Mouse (Mus musculus) subcutaneous adipose tissue, adult 2 months (tissue): ENCODE data around the gene Clec12b. TPM values are rescaled to one million over a fixed set of nuclear protein-coding genes. Genes with fewer than 3 reads are reported as not detected.

ENCODE experiments used
- polyA plus RNA-seq: library from polyadenylated mRNA; depleted of rRNA; stranded (reverse); fragments of >200 nt; gene quantifications from 2 replicates; pipeline ENCODE4 v1.2.3, GENCODE M21; 2012; ENCODE audit warnings: low replicate concordance; rRNA removed

Gene Clec12b
- polyA plus RNA-seq = 0.14 TPM in 1 of 2 replicates, not detected in the other

DNA sequence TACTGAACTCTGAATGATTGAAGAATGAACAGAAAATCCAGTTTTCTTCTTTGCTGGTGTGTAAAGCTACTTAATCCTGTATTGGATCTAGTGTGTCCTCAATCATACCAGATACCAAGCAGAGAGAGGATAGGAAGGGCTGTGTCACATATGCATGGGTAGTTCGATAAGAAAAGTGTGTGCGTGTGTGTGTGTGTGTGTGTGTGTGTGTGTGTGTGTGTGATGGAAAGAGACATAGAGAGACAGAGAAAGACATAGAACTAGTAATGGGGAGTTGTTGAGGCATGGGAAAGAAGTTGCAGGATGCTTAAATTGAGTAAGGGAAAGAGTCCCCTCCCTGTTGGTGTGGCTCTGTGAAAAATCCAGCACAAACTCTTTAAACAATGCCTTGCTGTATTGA lies at the start of gene Clec12b:
Gene Clec12b, minus strand, starts transcription at position 101 of the 400 bp plus-strand sequence.

GRCm38 (mm10) chr6:129408562-129408961 lies 22.9 kb upstream of the Clec12b start, which contains the start of gene Clec9a:
Gene Clec9a, plus strand, starts transcription at chr6:129408862.

DNA sequence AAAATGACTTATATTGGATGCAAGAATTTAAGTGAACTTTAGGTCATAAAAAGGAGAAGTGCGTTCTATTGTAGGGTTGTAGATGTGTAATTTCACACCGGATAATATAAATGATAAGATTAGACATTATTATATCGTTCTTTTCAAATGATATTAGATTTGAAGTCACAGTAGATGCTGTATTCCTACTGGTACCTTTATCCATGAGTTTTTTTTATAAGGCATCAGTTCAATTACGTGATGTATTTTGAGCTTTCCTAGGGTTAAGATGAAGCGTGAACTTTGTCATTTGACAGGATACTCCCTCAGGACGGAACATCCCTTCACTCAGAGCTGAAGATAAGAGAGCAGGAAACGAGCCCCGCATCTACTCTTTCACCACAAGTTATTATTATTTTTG lies 11.3 kb upstream of the Clec12b start, which contains the start of gene Clec1b:
Gene Clec1b, plus strand, starts transcription at position 301 of the 400 bp plus-strand sequence.

DNA sequence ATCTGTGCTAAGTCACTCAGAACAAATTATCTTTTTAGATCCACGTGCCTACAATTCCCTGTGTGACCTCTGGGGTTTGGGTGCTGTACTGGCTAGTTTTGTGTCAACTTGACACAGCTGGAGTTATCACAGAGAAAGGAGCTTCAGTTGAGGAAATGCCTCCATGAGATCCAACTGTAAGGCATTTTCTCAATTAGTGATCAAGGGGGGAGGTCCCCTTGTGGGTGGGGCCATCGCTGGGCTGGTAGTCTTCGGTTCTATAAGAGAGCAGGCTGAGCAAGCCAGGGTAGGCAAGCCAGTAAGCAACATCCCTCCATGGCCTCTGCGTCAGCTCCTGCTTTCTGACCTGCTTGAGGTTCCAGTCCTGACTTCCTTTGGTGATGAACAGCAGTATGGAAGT lies 43.3 kb downstream of the Clec12b start, which contains the start of gene Clec12a:
Gene Clec12a, plus strand, starts transcription at position 301 of the 400 bp plus-strand sequence.

DNA sequence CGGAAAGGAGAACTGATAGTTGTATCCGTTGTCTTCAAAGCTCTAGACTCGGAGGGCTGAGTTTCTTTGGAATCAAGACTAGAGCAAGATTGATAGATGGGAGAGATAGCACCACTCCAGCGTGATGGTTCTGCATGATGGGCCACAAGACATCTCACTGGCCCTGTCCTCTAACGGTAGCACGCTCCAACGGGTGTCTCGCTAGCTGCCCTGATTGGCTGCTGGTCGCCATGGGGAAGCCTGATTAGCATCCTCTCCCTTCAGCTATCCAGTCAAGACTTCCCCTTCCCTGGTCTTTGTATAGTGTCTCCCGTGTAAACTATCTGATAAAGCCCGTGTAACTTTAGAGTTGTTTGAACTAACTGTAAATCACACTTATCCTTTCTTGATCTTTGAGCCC lies 54.1 kb downstream of the Clec12b start, which contains the start of gene 4922502D21Rik:
Gene 4922502D21Rik, minus strand, starts transcription at position 187 of the 400 bp plus-strand sequence.

Other genes starting within 250 kb of the Clec12b start
- 75.5 and 125 TPM in 2 replicates for gene Clec2d, start 205.3 kb downstream of the Clec12b start, polyA plus RNA-seq
- 0.19 and 0.53 TPM in 2 replicates for gene Cd69, start 110.4 kb downstream of the Clec12b start, polyA plus RNA-seq
- gene 4922502D21Rik, start 54.1 kb downstream of the Clec12b start, polyA plus RNA-seq = not detected in 2 replicates
- gene Clec12a, start 43.2 kb downstream of the Clec12b start, polyA plus RNA-seq = 2.4 and 6.7 TPM in 2 replicates
- 0.17 and 0.42 TPM in 2 replicates for gene Clec1b, start 11.4 kb upstream of the Clec12b start, polyA plus RNA-seq
- 1.2 and 3.6 TPM in 2 replicates for gene Clec9a, start 23.0 kb upstream of the Clec12b start, polyA plus RNA-seq
- 2.2 and 4.0 TPM in 2 replicates for gene Clec1a, start 66.1 kb upstream of the Clec12b start, polyA plus RNA-seq
- 0.13 and 0.29 TPM in 2 replicates for gene Olr1, start 121.3 kb upstream of the Clec12b start, polyA plus RNA-seq
- not detected in 2 replicates for gene Tmem52b, start 126.7 kb upstream of the Clec12b start, polyA plus RNA-seq
- gene Gabarapl1, start 147.3 kb upstream of the Clec12b start, polyA plus RNA-seq = 110 and 137 TPM in 2 replicates
- 0.32 and 1.4 TPM in 2 replicates for gene Klre1, start 192.0 kb upstream of the Clec12b start, polyA plus RNA-seq
- gene Klrd1, start 205.9 kb upstream of the Clec12b start, polyA plus RNA-seq = 0.34 and 1.9 TPM in 2 replicates
- gene Klrk1, start 238.0 kb upstream of the Clec12b start, polyA plus RNA-seq = 0.82 and 1.6 TPM in 2 replicates